Mouse (Mus musculus): ENCODE measurements around the gene Pgam2.

GRCm38 (mm10) chr11:5804174-5804573 is 641 bp upstream of the Pgam2 start:
- TF ChIP-seq POLR2A (IDR thresholded peaks at IDR 0.05; ENCODE audit: borderline replicate concordance, extremely low read depth, low read depth, low read length) (no peak), CTCF (IDR thresholded peaks at IDR 0.05; ENCODE audit: insufficient read depth, low read length) (no peak)
